Mouse (Mus musculus) embryo, embryonic 10 days (tissue): ENCODE data around the gene Dpysl4.

Source experiments
- DNase-seq: peaks from one replicate; pipeline ENCODE4 v3.0.0-alpha.2; 2015; ENCODE audit warnings: low spot score

The Dpysl4 gene

DNA sequence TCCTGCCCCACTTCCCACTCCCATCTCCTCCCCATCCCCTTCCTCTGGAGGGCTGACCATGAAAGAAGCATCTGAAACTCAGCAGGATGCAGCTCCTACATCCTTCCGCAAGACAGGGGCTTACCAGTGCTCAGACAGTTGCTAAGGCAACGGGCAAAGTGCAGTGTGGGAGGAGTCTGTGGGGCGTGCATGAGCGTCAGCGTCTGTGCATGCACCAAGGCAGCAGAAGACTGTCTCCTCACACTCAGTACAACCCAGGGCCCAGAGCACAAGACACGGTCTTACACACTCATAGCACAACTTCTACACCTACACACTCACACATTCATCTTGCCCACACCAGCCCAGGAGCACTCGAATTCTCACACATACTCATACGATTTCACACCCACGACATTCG, 65.3 kb downstream of the Dpysl4 start:
- peak; percentile 86 for DNase-seq
